Mouse (Mus musculus) olfactory bulb, adult 2 months (tissue): ENCODE results near the gene Cisd1.

Experiments
- CTCF ChIP-seq: fragments of 200-500 bp; IDR thresholded peaks from 2 replicates; pipeline ENCODE4 v1.5.1; 2012; ENCODE audit warnings: low read depth, mild to moderate bottlenecking, low read length, moderate library complexity; ENCODE audit not compliant: insufficient read depth
- POLR2A ChIP-seq: fragments of 200-500 bp; IDR thresholded peaks from 2 replicates; pipeline ENCODE4 v1.6.1; 2012; ENCODE audit warnings: mild to moderate bottlenecking, low read depth, low read length, moderate library complexity; ENCODE audit not compliant: insufficient read depth

DNA sequence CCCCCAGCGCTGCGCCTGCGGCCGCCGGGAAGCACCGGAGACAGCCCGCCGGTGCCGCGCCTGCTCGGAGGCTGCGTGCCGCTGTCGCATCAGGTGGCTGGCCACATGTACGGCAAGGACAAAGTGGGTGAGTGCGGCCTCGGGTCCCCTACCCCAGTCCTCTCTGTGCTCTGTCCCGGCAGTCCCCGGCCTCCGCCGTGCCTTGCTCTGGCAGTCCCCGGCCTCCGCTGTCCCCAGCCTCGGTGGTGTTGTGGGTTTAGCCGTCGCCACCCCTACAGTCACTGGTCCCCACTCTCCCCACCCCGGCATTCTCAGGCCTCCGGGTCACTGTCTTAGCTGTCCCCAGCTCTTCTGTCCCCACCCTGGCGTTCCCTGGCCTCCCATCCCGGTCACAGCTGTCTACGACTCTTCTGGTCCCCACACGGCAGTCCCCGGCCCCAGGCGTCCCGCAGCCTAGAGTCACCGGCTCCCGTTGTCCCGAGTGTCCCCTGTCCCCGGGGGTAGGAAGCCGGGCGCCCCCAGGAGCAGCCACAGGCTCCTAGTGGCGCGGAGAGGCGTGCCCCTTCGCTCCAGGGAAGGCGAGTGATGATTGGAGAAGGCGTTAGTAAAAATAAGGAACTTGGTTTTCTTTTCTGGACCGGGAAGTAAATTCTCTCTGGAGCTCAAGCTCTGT, 3.3 kb upstream of the Cisd1 start:
- TF ChIP-seq CTCF (no peak), POLR2A (no peak)
